Mouse (Mus musculus): ENCODE results near the gene Adgrg5.

DNA sequence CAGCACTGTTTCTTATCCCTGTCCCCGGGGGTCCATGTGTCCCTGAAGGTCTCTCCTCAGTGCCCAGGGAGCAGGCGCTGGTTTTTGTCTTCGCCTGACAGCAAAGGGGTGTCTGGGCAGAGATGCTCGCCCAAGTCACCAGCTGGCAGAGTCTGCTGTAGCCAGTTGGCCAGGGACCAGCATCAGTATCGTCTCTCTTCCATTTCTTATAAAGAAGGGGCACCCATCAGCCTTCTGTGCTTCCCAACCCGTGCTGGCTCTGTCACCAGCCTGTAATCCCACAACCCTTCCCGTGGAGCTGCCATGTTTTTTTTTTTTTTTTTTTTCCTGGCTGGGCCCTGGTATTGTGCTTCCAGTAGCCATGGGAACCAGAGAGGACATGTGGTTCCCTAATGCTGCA lies 58.4 kb downstream of the Adgrg5 start:
- TF ChIP-seq TAL1 (IDR thresholded peaks at IDR 0.05; ENCODE audit: low read length) (no peak), GATA1 (IDR thresholded peaks at IDR 0.05; ENCODE audit: low read length) (no peak)
